Mouse (Mus musculus) C2C12 (cell line): Measurements from ENCODE around the gene Rasgef1b. TPM values are rescaled to one million over a fixed set of nuclear protein-coding genes. Genes with fewer than 3 reads are reported as not detected.

Experiments
- H3K27me3 ChIP-seq: one replicate; pipeline ENCODE4 v1.6.1; 2011; ENCODE audit not compliant: control insufficient read depth, insufficient read depth, insufficient read length
- H3K36me3 ChIP-seq: one replicate; pipeline ENCODE4 v1.6.1; 2011; ENCODE audit not compliant: control insufficient read depth, insufficient read depth
- H3K4me3 ChIP-seq: one replicate; pipeline ENCODE4 v1.5.1; 2011; ENCODE audit warnings: mild to moderate bottlenecking, control low read depth; ENCODE audit not compliant: poor library complexity, insufficient read depth, severe bottlenecking
- H3K79me2 ChIP-seq: one replicate; pipeline ENCODE4 v1.6.1; 2011; ENCODE audit not compliant: control insufficient read depth, insufficient read depth
- H3K79me3 ChIP-seq: one replicate; pipeline ENCODE4 v1.6.1; 2011; ENCODE audit warnings: low read depth, control low read depth
- H3ac ChIP-seq: one replicate; pipeline ENCODE3; 2011; ENCODE audit warnings: low read depth; ENCODE audit not compliant: control insufficient read depth, insufficient read length
- CEBPB ChIP-seq: IDR thresholded peaks from one replicate; pipeline ENCODE4 v1.6.1; 2011; ENCODE audit warnings: low read depth, mild to moderate bottlenecking, control low read depth, moderate library complexity
- CTCF ChIP-seq: IDR thresholded peaks from one replicate; pipeline ENCODE4 v1.5.1; 2011; ENCODE audit not compliant: control insufficient read depth, insufficient read depth, insufficient read length
- FOSL1 ChIP-seq: IDR thresholded peaks from one replicate; pipeline ENCODE4 v1.8.0; 2011; ENCODE audit warnings: mild to moderate bottlenecking, low read length; ENCODE audit not compliant: poor library complexity, insufficient read depth, severe bottlenecking
- MAX ChIP-seq: IDR thresholded peaks from one replicate; pipeline ENCODE4 v1.6.1; 2011; ENCODE audit warnings: mild to moderate bottlenecking, control low read depth
- MYOD1 ChIP-seq: IDR thresholded peaks from one replicate; pipeline ENCODE4 v1.6.1; 2011; ENCODE audit warnings: low read depth; ENCODE audit not compliant: control insufficient read depth, insufficient read length
- MYOG ChIP-seq: IDR thresholded peaks from one replicate; pipeline ENCODE4 v1.6.1; 2011; ENCODE audit not compliant: control insufficient read depth, insufficient read length; ENCODE audit errors: extremely low read depth
- USF1 ChIP-seq: IDR thresholded peaks from one replicate; pipeline ENCODE4 v1.6.1; 2011; ENCODE audit warnings: low read depth, mild to moderate bottlenecking, control low read depth, moderate library complexity
- polyA plus RNA-seq: library from polyadenylated mRNA; unstranded; fragments of >200 nt; fragmentation: generic; extraction: Trizol; gene quantifications from one replicate; pipeline ENCODE4 v1.2.1, GENCODE M21; 2012; ENCODE audit warnings: missing spikeins

Rasgef1b gene
- polyA plus RNA-seq, 1 experiment = 0.05 TPM

GRCm38 (mm10) chr5:99519556-99519955, 209.3 kb downstream of the Rasgef1b start:
- Histone ChIP-seq H3ac (no peak overlapping the region), H3K79me2 (no peaks in the 10 kb centered on the region), H3K27me3 (no peaks in the 10 kb centered on the region), H3K4me3 (no peak overlapping the region), H3K79me3 (no peaks in the 10 kb centered on the region), H3K36me3 (no peaks in the 10 kb centered on the region)
- no peak for TF ChIP-seq MYOD1
- TF ChIP-seq FOSL1 = no peak
- TF ChIP-seq MYOG = no peak
- no peak for TF ChIP-seq MAX
- TF ChIP-seq CTCF = no peak
- no peak for TF ChIP-seq USF1
- TF ChIP-seq CEBPB = no peak

DNA sequence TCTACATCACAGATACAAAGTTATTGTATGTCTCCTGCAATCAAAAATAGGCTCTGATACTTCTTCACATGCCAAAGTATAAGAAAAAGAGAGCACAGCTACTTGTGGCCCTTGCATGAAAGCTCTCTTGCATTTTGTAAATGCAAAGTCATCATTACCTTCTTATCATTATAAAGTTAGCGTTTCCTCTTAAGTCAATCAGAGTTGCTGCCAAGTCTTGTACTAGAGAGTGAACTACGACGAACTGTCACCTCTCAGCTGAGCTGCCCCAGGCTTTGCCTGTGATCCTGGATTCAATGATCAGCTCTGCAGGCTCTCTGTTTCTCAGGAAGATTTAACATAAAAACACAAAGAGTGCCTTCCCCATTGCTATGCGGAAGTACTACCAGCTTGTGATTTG, 209.8 kb downstream of the Rasgef1b start:
- no peaks in the 10 kb centered on the region for H3K79me2 ChIP-seq
- no peaks in the 10 kb centered on the region for H3K79me3 ChIP-seq
- no peak overlapping the region for H3K4me3 ChIP-seq
- H3K36me3 ChIP-seq = no peaks in the 10 kb centered on the region
- H3ac ChIP-seq = no peak overlapping the region
- no peak for TF ChIP-seq MYOD1
- no peaks in the 10 kb centered on the region for H3K27me3 ChIP-seq

GRCm38 (mm10) chr5:99516207-99516606, 212.7 kb downstream of the Rasgef1b start:
- H3K79me3 ChIP-seq = no peaks in the 10 kb centered on the region
- no peaks in the 10 kb centered on the region for H3K79me2 ChIP-seq
- no peaks in the 10 kb centered on the region for H3K36me3 ChIP-seq
- H3K4me3 ChIP-seq = no peak overlapping the region
- H3K27me3 ChIP-seq = no peaks in the 10 kb centered on the region
- TF ChIP-seq MAX (no peak), FOSL1 (no peak), MYOD1 (no peak), CTCF (no peak), MYOG (no peak), CEBPB (no peak), USF1 (no peak)
- no peak overlapping the region for H3ac ChIP-seq

- H3K36me3 ChIP-seq = no peaks in the 10 kb centered on the region
- TF ChIP-seq MYOD1 = no peak
- no peak for TF ChIP-seq CTCF
- no peak for TF ChIP-seq MAX
- peak; percentile 56 for TF ChIP-seq USF1
- H3K27me3 ChIP-seq = no peaks in the 10 kb centered on the region
- no peaks in the 10 kb centered on the region for H3K79me3 ChIP-seq
- no peak overlapping the region for H3ac ChIP-seq
- H3K4me3 ChIP-seq = no peak overlapping the region
- H3K79me2 ChIP-seq = no peaks in the 10 kb centered on the region
These were observed 213.1 kb downstream of the Rasgef1b start for GRCm38 (mm10) chr5:99515764-99516163.

DNA sequence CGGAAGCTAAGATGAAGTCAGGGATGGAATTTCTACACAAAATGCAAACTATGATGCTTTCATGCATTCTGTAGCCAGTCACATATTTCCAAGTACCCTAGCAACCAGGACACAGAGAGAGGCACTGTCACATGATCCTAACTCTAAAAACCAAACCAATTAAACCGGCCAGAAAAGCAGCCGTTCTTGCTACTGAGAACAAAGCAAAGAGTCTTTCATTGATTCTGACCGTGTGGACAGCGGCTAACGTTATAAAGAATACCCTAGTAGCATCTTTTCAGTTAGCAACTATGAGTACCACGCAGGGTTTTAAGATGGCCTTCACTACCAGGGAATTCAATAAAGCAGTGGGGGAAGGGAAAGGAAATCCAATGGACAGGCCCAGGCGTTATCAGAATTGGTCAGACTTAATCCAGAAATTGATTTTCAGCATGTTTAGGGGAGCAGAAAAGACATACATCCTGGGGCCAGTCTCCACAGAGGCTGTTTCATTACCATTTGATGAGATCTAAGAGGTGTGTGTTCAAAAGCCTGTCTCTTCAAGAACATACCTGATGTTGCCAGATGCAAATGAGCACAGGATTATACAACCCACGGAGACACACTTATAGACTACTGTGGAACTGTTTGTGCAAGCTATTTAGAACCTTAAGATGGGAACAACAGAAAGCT, 215.5 kb downstream of the Rasgef1b start:
- Histone ChIP-seq H3ac (no peak overlapping the region), H3K79me2 (no peaks in the 10 kb centered on the region), H3K4me3 (no peak overlapping the region), H3K36me3 (no peaks in the 10 kb centered on the region), H3K79me3 (no peaks in the 10 kb centered on the region), H3K27me3 (no peaks in the 10 kb centered on the region)
- TF ChIP-seq FOSL1 (no peak), MYOD1 (no peak), USF1 (no peak), CTCF (no peak), MYOG (no peak), CEBPB (no peak), MAX (no peak)

DNA sequence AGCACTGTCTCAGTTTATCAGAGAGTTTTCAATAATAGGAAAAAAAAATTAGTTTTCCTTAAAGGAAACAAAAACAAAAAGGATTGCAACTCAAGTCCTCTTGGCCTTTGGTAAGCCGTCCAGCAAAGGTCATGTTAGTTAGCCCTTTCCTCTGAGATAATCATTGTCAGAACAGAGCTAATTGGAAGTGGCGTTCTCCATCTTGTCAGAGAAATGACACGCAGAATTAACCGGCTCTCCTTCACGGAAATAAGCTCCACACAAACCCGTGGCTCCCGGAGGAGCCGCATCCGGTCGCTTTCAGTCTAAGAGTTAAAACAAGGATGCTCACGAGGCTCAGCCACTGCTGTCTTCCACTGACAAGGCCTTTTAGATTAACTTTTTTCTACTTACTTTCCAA, 217.8 kb downstream of the Rasgef1b start:
- Histone ChIP-seq H3K4me3 (no peak overlapping the region), H3K79me2 (no peaks in the 10 kb centered on the region), H3K36me3 (no peaks in the 10 kb centered on the region), H3K79me3 (no peaks in the 10 kb centered on the region), H3K27me3 (no peaks in the 10 kb centered on the region), H3ac (no peak overlapping the region)
- TF ChIP-seq MYOG (no peak), USF1 (no peak), MYOD1 (no peak), CTCF (no peak), CEBPB (no peak), FOSL1 (no peak), MAX (no peak)
